Mouse (Mus musculus) hindbrain, embryonic 14.5 days (tissue): Measurements from ENCODE around the gene Fggy. TPM values are rescaled to one million over a fixed set of nuclear protein-coding genes. Genes with fewer than 3 reads are reported as not detected.

ENCODE experiments used
- ATAC-seq: fragments of 200-750 bp; cut with Nextera tagmentation; 2 replicates; pipeline ENCODE4 v1.8.0; 2017; ENCODE audit warnings: moderate number of reproducible peaks, mild to moderate bottlenecking, moderate TSS enrichment, moderate library complexity; ENCODE audit not compliant: low FRiP score
- DNase-seq: peaks from one replicate; pipeline ENCODE4 v3.0.0-alpha.2; 2015; ENCODE audit warnings: low spot score
- H3K27ac ChIP-seq: fragments of 300-500 bp; sonication (generic); 2 replicates; pipeline ENCODE4 v1.5.1; 2014; ENCODE audit warnings: mild to moderate bottlenecking, moderate library complexity
- H3K27me3 ChIP-seq: fragments of 300-500 bp; sonication (generic); 2 replicates; pipeline ENCODE4 v1.6.1; 2014; ENCODE audit warnings: mild to moderate bottlenecking, low read length, mixed read lengths; ENCODE audit not compliant: control insufficient read depth, insufficient read depth
- H3K36me3 ChIP-seq: fragments of 300-500 bp; sonication (generic); replicated peaks from 2 replicates; pipeline ENCODE4 v1.6.1; 2014; ENCODE audit not compliant: control insufficient read depth, insufficient read depth
- H3K4me1 ChIP-seq: fragments of 300-500 bp; sonication (generic); replicated peaks from 2 replicates; pipeline ENCODE4 v1.6.1; 2014; ENCODE audit warnings: antibody characterized with exemption, low read length, mixed read lengths; ENCODE audit not compliant: control insufficient read depth, insufficient read depth
- H3K4me2 ChIP-seq: fragments of 300-500 bp; sonication (generic); replicated peaks from 2 replicates; pipeline ENCODE4 v1.6.1; 2014; ENCODE audit warnings: mild to moderate bottlenecking, moderate library complexity
- H3K4me3 ChIP-seq: fragments of 300-500 bp; sonication (generic); replicated peaks from 2 replicates; pipeline ENCODE4 v1.5.1; 2014; ENCODE audit warnings: mild to moderate bottlenecking, low read length
- H3K9ac ChIP-seq: fragments of 300-500 bp; sonication (generic); 2 replicates; pipeline ENCODE4 v1.6.1; 2014
- H3K9me3 ChIP-seq: fragments of 300-500 bp; sonication (generic); 2 replicates; pipeline ENCODE4 v1.6.1; 2016; ENCODE audit warnings: low read length; ENCODE audit not compliant: control insufficient read depth
- WGBS: fragments of 180-500 bp; shearing (Covaris S2); extraction: QIAGEN DNeasy Blood & Tissue Kit; methylation state at CpG from one replicate; pipeline ENCODE4 v1.1.7; 2014; 5-methylcytosine and 5-hydroxymethylcytosine counted together
- polyA plus RNA-seq: library from polyadenylated mRNA; unstranded; fragments of >200 nt; fragmentation: Nextera tagmentation; extraction: Ambion mirVana; gene quantifications from 2 replicates; pipeline ENCODE4 v1.2.1, GENCODE M21; 2014

The Fggy gene
- polyA plus RNA-seq, 1 experiment from 2014 or later: 7.6 TPM

DNA sequence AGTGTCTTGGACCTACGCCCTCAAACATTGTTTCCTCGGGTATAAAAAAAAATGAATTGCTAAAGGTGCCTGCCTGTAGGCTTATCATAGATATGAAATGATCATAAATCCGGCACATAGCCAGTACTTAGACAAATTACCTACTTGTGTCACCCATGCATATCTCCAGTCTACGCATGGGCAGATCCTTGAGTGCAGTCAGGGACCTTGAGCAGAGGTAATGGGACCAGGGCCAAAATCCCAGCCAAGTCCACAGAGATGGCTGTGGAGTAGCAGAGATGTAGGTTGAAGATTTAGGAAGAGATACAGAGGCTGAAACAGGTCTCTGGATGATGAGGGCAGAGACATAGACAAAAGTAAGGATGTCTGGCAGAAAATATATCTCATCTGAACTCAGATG is 320.1 kb downstream of the Fggy start:
- ATAC-seq (no peak), DNase-seq (no peak)
- Histone ChIP-seq H3K9ac (no peak overlapping the region), H3K4me3 (no peak overlapping the region), H3K4me1 (no peaks in the 10 kb centered on the region), H3K27ac (no peak overlapping the region), H3K27me3 (no peaks in the 10 kb centered on the region), H3K4me2 (no peak overlapping the region), H3K9me3 (no peaks in the 10 kb centered on the region), H3K36me3 (no peaks in the 10 kb centered on the region)
- WGBS: 95% methylated on average over 4 of the region's 4 CpGs

DNA sequence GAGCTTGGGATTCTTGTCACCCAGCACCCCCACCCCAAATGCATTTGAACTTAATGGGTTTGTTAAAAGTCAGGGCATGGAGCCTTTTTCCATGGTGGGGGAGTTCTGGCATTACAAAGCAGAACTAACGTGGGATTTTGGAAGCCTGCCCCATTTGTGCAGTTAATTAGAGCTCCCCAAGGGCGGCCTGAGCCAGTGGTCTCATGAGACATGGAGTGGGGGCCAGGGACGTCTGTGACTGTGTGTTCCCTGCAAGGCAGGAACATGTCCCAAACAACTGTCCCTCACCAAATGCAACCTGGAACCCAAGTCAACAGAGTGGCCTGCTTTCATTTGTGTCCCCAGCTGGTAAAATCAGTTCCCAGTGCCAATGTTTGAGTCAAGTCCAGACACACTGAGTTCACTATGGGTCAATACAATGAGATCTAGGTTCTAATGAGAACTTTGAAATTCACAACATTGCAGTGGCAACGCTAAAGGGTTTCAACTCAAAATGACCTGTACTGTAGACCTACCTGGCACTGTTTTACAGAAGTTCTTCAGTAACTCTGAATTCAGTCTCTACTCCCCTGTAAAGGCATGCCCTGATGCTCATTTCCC is 324.5 kb downstream of the Fggy start:
- 51% methylated on average over 4 of the region's 4 CpGs for WGBS

DNA sequence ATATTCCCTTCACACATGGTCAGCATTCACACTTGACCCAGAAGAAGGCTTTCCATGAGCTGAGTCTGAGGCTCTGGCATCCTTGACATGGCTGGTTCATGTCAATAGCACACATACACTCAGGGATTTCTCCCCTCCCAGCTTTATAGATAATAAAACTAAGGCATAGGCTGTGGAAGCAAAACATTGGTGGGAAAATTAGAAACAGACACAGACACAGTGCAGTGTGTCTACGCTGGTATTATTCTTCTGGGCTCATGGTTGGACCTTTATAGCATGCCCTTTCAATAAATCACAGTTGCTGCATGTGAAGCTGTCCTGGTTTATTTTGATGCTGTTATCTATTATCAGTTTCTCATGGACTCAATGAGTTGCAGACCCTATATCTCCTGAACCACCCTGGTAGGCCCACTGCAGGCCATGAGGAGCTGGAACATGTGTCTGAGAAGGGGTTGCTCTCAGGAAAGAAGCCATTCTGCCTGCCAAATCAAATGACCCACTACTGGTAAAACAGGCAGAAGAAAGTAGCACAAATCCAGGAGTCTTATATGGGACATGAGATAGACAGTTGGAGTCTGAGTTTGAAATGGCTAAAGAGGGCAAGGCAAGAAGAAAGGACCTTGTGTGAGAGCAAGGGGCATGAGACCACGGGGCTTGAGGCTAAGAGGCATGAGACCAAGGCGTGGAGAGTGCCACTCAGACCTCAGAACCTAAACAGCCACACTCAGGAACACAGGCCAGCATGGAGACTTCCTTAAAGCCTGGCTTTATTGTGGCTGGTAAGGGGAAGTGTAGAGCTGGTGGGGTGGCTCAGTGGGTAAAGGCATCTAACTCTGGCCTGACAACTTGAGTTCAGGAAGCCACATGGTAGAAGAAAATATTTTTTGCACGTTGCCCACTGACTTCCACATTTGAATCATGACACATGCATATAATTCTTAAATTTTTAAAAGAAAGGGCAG is 327.2 kb downstream of the Fggy start:
- no peak for DNase-seq
- no peak overlapping the region for H3K9ac ChIP-seq
- H3K4me2 ChIP-seq: no peak overlapping the region
- no peaks in the 10 kb centered on the region for H3K27me3 ChIP-seq
- H3K4me1 ChIP-seq: no peaks in the 10 kb centered on the region
- H3K27ac ChIP-seq: no peak overlapping the region
- no peak for ATAC-seq
- H3K36me3 ChIP-seq: no peaks in the 10 kb centered on the region
- WGBS: 84% methylated on average over 4 of the region's 4 CpGs
- H3K9me3 ChIP-seq: no peaks in the 10 kb centered on the region
- no peak overlapping the region for H3K4me3 ChIP-seq

More for the DNA sequence above, 324.5 kb downstream of the Fggy start:
- Histone ChIP-seq H3K4me1 (no peaks in the 10 kb centered on the region), H3K4me2 (no peak overlapping the region), H3K27me3 (no peaks in the 10 kb centered on the region), H3K36me3 (no peaks in the 10 kb centered on the region), H3K9ac (no peak overlapping the region), H3K27ac (no peak overlapping the region), H3K4me3 (no peak overlapping the region), H3K9me3 (no peaks in the 10 kb centered on the region)
- no peak for DNase-seq
- no peak for ATAC-seq

DNA sequence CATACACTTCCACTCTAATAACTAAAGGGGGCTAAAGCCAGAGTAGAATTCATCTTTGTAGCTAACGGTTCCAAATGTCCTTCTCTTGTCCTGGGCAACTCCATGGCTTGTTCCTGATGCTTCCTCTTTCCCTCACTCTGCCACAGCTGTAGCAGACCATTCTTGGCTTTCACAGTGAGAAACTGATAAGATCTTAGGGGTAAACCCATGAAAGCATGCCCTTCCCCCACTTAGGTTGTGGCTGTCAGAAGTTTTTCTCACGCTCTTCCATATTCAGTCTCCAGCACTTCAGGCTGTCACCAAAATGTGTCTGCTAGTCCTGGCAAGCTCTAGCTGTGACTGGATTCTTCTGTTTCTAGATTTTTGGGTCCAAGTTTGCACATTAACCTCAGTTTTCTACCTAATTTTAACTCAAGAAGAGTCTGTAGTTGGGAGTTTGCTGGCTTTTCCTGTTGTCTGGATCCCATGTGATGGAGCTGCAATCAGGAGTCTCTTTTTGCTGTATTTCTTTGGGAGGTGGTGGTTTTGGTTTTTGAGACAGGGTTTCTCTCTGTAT is 338.0 kb downstream of the Fggy start:
- WGBS: 89% methylated on average over 2 of the region's 2 CpGs
- no peak for ATAC-seq

DNA sequence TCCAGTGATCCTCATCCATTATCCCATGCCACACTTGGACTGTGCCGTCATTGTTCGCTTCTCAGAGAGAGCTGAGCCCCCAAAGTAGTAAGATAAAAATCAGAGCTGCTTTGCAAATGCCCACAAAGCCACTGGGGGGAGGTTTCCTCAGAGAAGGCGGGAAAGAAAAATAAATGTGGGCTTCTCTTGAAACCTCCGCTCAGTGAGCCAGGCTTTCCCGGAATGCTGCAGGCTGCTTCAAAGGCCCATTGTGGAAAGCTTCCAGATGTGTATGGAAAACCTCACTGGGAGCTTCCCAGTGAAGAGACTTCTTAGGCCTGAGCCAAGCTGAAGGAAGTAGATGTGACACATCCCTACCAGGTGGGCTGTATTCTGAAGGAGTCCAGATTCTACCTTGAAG is 339.3 kb downstream of the Fggy start:
- 41% methylated on average over 5 of the region's 5 CpGs for WGBS
- Histone ChIP-seq H3K27ac (no peak overlapping the region), H3K9ac (no peak overlapping the region), H3K4me3 (no peak overlapping the region), H3K4me1 (peaks cover 14% of the 10 kb centered on the region), H3K36me3 (no peaks in the 10 kb centered on the region), H3K27me3 (no peaks in the 10 kb centered on the region), H3K9me3 (no peaks in the 10 kb centered on the region), H3K4me2 (no peak overlapping the region)
- ATAC-seq (no peak), DNase-seq (no peak)

More for the DNA sequence above, 338.0 kb downstream of the Fggy start:
- Histone ChIP-seq H3K36me3 (no peaks in the 10 kb centered on the region), H3K27ac (no peak overlapping the region), H3K27me3 (no peaks in the 10 kb centered on the region), H3K4me2 (no peak overlapping the region), H3K9ac (no peak overlapping the region), H3K4me1 (peaks cover 12% of the 10 kb centered on the region), H3K4me3 (no peak overlapping the region), H3K9me3 (no peaks in the 10 kb centered on the region)
- no peak for DNase-seq

DNA sequence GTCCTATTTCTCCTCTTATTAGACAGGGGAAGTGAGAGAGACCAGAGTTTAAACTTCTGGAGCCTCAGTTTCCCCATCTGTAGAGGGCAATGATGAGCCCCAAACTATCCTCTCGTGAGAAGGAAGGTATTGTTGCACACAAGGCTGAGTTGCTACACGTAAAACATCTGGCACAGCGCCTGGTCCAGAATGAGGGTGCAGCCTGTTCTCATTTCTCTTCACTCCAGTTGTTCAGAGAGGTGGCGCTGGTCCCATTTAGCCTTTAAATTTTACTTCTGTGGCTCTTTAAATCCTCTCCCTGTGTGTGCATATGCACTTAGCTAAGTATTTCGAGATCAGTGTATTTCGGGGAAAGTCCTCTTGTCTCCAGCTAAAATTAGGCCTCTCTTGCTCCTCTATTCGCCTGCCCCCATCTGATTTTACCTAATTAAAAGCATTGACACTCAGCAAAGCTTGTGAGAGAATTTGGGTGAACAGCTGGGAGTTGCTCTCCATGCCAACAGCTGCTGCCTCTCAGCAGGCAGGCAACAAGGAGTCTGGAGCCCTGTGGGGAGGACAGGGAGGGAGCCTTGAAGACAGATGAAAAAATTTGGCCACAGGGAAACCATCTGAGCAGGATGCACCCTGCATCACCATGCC is 340.0 kb downstream of the Fggy start:
- Histone ChIP-seq H3K27ac (no peak overlapping the region), H3K9me3 (no peaks in the 10 kb centered on the region), H3K27me3 (no peaks in the 10 kb centered on the region), H3K4me2 (no peak overlapping the region), H3K36me3 (no peaks in the 10 kb centered on the region), H3K4me3 (no peak overlapping the region), H3K4me1 (peaks cover 14% of the 10 kb centered on the region), H3K9ac (no peak overlapping the region)
- whole genome bisulfite sequencing: 74% methylated on average over 7 of the region's 7 CpGs
- ATAC-seq (no peak), DNase-seq (no peak)

DNA sequence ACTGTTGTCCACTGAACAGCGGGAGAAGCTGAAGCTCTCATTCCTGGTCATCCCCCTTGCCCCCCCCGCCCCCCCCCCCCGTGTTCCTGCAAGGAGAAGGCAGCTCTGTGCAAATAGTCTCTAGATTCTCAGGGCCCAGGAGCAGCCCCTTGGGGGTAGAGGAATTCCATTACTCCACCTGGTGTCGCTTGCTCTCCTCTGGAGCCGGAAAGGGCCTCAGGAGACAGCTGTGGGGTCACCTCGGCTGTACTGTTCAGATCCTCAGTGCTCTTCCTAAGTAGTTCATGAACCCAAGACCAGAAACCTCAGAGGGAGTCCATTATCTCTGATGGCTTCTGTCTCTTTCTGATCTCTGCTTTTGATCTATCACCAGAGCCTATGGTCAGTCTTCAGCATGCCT is 341.4 kb downstream of the Fggy start:
- DNase-seq (no peak), ATAC-seq (no peak)
- 51% methylated on average over 6 of the region's 6 CpGs for WGBS
- Histone ChIP-seq H3K4me2 (no peak overlapping the region), H3K9me3 (no peaks in the 10 kb centered on the region), H3K27me3 (no peaks in the 10 kb centered on the region), H3K27ac (no peak overlapping the region), H3K36me3 (no peaks in the 10 kb centered on the region), H3K9ac (no peak overlapping the region), H3K4me3 (no peak overlapping the region), H3K4me1 (peaks cover 14% of the 10 kb centered on the region)

DNA sequence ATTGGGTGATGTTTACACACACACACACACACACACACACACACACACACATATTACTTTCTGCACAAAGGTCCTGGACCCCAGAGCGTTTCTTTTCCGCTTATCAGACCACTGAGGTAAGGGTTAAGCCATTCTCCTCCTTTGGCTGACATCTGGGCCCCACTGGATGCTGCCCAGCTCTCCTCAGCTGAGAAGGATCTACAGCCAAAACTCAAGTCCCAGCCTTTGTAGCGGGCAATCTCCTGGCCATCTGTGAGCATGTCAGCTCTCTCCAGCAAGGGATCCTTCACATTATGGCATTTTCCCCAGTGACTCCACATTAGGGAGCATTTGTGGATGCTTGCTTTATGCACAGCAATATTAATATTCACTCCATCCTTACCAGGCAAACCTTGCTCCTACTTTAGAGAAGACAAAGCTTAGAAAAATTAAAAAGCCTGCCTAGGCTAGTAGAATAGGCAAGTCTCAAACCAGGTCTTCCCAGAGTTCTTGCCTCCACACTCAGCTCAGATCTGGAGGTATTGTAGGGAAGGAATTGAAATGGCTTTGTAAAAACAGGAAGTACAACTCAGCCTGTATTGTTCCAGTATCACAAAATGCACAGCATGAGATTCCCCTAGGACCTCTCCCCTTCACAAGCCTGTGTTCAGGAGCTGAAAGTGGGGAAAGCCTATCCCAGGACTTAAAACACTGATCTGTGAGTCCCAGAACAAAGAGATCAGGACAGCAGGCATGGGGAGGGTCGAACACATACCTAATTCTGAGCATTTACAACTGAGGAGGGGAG is 342.8 kb downstream of the Fggy start:
- Histone ChIP-seq H3K36me3 (no peaks in the 10 kb centered on the region), H3K27ac (no peak overlapping the region), H3K9ac (no peak overlapping the region), H3K4me1 (peaks cover 14% of the 10 kb centered on the region), H3K9me3 (no peaks in the 10 kb centered on the region), H3K4me3 (no peak overlapping the region), H3K27me3 (no peaks in the 10 kb centered on the region), H3K4me2 (no peak overlapping the region)
- WGBS: 70% methylated on average over 4 of the region's 4 CpGs
- no peak for DNase-seq
- ATAC-seq: no peak
